Mouse (Mus musculus): ENCODE measurements around the gene AW822073.
"Not testable (repeated sequence)": the region's sequence is repeated elsewhere in the genome, so short reads cannot be mapped to it uniquely, and the experiment has no call there.

The AW822073 gene

DNA sequence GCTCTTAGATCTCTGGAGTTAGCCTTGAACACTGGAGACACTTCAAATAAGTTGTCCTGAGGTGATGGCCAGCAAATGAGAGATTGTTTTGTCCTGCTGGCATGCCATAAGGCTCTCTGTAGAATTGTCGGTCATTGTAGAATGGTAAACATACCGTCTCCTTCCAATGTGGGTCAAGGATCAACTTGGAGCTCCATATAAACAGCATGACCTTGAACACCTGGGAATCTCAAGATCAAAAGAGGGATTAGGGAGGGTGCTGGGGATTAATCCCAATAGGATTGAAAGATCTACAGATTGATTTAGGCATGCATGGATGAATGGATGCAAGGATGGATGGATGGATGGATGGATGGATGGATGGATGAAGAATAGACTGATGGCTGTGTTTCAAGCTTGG, 3.2 kb downstream of the AW822073 start:
- DNase-seq (ENCODE audit: low read depth), result not testable (repeated sequence)

DNA sequence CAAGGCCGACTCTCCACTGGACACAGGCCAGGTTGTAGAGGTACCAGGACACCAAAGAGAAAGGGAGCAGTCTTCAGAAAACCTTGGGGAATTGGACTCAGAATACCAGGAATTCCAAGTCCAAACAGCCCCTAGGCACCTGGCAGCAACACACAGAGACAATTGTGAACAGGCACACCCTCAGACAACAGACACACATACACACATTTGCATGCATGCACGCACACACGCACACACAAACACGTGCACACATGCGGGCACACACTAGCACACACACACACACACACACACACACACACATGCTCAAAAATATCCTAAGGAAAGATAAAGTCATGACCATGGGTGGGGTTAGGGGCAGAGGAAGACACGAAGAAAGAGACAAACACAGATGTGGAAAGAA, 4.0 kb downstream of the AW822073 start:
- no peak for DNase-seq (ENCODE audit: low read depth)

DNA sequence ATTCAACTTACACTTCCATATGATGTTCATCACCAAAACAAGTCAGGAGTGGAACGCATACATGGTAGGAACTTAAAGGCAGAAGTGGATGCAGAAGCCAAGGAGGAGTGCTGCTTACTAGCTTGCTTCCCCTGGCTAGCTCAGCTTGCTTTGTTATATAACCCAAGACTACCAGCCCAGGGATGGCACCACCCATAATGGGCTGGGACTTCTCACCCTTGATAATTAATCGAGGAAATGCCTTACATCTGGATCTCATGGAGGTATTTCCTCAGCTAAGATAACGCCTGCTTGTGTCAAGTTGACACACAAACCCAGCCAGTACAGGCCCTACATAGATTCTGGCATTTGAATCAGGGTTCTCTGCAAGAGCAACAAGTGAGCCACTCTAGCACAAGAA, 7.4 kb downstream of the AW822073 start:
- DNase-seq (ENCODE audit: low read depth), result no peak

DNA sequence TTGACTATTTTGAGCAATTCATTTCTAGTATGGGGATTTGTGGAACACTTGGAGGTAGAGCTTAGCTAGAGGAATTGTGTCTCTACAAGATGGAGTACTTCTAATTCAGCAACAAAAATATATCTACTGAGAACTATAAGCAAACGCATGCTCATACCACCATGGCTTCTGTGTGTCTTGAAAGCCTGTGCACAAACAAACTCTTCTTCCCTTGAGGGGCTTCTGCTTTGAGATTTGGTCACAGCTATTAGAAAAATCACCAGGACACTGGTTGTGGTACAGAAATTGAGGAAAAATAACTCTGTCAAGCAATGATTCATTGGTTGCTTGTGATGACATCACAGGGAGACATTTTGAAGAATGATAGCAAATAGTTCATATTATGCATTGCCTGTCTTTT, 9.4 kb downstream of the AW822073 start:
- DNase-seq (ENCODE audit: low read depth), result no peak

DNA sequence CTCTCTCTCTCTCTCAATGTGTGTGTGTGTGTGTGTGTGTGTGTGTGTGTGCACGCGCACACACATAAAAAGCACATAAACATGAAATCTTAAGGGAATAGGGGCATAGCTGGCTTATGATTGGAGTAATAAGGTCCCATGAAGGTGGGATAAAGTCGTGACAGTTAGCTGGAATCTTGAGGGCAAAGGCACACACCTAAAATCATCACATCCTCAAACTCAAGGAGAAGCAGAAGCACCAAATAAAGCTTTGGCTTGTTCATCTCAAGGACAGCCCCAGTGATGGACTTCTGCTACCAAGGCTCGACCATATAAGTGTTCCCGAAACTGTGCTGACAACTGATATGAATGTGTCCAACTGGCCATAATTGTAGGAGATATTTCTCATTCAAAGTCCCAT, 9.8 kb downstream of the AW822073 start:
- DNase-seq (ENCODE audit: low read depth), result no peak

DNA sequence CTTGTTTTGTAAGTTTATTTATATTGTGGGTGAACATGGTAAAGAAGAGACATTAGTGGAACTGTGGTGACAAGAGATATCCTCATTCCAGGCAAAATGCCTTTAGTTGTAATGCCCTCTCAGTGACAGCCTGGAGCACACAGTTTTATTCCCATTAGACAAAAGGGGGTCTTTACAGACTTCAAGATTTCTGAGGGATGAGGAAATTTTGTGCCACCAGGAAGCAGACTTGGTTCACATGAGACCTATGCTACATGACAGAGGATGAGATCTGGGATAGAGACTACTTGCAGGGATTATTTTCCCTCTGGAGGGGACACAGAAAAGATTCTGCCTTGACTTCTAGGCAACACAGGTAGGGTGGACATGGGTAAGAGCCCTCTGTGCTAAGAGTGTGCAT, 10.2 kb downstream of the AW822073 start:
- no peak for DNase-seq (ENCODE audit: low read depth)

DNA sequence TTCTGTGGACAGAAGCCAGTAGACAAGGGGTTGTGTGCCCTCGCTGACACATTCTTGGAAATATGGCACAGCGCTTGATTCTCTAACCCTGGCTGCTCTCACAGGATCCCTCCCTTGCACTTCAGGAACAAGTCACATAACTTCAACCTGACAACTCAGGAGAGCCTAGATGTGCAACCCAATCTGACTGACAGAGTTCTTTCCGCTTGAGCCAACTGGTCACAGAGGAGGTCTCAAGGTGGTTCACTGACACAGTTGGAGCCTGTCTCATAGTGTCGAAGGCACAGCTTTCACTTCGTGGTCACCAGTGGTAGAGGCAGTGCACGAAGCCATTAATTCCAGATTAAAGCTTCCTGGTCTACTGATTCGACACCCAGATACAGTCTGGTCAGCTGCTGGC, 12.5 kb downstream of the AW822073 start:
- no peak for DNase-seq (ENCODE audit: low read depth)

DNA sequence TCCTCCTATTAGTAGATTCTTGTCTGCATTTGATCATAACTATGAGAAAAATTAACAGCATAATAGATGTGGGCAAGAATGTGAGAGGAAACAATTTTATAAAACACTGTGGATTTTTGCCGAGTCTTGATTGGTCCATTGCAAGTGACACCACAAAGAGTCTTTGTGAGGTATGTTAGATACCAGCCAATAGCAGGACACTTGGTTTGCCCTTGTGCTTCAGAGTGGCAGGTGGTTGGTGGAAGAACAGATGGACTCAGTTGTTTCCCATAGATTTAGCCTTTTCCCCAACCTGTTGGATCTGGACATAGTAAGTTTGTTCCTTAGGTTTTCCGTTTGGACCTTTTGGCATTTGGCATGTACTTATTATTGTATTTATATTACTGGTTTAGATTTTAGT, 13.5 kb downstream of the AW822073 start:
- DNase-seq (ENCODE audit: low read depth), result no peak

DNA sequence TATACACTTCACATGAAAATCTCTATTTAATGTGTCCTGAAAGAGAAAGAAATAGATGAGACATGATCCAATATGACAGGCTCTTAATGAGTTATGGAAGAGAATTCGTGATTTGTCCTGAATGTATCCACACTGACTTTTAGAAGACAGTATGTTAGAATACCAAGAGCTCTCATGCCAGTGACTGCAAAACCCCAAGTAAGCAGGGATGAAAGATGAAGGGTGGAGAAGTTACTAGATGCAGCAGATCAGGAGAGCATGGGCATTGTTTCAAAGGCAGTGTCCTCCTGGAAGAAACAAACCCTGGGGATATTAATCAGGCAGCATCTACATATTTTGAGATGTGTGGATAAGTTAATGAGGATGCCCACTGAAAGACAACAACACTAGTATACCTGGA, 14.2 kb downstream of the AW822073 start:
- no peak for DNase-seq (ENCODE audit: low read depth)

DNA sequence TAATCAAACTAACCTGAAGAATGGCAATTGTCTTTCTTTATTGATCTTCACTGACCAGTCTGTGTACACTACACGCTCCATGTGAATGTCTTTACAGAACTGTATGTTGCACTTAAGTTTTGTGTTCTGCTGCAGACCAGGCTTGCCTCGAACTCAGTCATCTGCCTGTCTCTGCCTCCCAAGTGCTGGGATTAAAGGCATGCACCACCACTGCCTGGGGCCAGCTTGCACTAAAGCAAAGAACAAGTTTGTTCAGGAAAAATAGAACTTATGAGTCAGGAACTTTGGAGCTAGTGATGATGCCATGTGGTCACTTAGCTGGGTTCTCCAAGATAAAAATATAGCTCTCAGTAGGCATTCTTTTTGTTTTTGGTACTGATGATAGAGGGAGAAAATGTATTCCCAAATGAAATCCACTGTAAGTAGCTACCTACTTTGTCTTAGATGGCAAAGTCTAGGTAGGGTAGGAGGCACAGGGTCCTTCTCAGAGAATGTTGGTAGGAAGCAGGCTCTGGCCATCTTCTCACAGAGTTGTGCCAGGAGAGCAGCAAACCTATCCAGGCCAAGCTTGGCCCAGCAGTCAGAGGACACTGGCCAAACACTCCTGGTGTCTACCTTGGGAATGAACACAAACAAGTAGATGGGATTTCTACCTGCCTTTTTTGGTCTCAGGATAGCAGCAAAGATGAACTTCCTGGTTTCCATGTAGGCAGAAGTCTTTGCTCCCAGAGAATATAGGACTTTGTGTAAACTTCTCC, 14.8 kb downstream of the AW822073 start:
- DNase-seq (ENCODE audit: low read depth), result no peak

DNA sequence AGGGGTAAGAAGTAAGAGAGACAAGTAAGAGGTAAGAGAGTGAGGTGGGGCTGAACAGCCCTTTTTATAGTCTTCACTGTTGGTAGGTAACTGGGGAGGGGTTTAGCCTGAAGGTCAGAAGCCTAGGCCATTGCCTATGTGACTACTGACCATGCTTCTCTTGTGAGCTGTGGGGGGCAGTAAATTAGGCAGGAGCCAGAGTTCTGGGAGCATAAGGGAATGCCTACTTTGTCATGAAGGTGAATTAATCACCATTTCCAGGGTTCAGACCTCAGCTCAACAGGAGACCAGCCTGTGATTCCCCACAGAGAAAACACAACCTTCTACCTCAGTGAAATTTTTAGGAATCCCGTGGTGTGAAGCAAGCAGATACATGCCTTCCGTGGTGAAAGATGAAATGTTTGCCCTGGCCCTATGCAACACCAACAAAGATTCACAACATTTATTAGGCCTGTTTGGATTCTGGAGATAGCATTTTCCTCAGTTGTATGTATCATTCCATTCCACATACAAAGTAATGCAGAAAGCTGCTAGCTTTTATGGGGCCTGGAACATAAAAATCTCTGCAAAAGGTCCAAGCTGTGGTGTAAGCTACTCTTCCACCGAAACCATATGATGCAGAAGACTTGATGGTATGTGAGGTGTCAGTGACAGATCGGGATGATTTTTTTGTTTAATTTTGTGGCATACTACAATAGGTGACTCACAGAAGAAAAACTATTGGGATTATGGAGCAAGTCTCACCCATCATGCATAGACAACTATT, 17.9 kb downstream of the AW822073 start:
- DNase-seq (ENCODE audit: low read depth), result no peak

DNA sequence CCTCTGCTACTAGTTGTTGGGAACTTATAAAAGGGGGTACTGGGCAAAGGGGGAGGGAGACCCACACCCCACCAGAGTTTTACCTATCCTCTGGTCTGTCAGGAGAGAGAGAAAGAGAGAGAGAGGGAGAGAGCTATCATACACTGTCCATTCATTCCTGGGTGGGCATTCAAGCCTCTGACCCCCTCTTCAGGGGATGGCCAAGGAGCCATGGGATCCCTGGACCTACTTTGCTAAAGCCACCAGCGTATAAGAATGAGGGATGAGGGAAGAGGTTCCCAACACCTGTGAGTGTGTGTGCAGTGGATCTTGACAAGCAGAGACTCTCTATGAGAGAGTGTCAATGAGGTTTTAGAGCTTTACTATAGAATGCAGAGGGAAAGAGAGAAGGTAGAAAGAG, 18.7 kb downstream of the AW822073 start:
- DNase-seq (ENCODE audit: low read depth), result no peak
